Mouse (Mus musculus): ENCODE measurements at regions not wholly inside any gene's neighbourhood (a gene's known extent, or its start where the extent isn't known, plus 50 kb on each side); places are given as distances from the start of the nearest gene placed in this dataset.

DNA sequence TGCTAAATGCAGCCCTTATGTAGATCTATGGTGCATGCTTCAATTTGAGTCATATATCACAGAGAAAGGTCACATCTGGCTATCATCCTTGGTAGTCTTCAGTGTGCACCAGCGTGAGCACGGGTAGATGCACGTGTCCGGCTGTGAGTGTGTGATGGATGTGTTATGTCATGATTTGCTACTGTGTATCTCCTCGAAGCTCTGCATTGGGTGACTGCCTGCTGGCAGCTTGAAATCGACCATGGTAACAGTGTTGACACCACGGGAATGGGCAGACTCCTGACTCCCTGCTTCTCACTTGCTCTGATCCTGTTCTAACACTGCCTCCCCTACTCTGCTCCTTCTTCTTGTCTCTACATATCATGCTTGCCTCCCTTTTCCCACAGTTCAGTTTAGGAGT, 204.9 kb upstream of the Mocs1 start:
- WGBS, result 56% methylated on average over 7 of the region's 7 CpGs

DNA sequence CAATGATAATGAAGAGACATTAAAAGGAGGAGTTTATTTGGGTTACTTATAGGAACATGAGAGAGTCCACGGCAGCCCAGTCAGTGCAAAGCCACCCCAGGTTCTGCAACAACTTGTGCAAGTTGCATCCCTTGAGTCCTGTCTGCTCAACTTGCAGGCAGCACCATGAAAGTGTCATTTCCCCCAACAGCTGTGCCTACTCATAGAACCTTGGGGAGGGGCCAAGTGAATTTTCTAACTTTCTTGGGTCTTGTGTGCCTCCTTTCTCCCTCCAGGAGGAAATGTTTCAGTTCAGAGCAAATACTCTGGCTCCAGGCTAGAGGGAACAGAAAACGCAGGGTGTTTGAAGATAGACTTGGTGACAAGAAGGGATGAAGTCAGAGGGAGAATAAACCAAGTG, 204.5 kb upstream of the Mocs1 start:
- no peaks in the 10 kb centered on the region for H3K4me1 ChIP-seq (replicated peaks; ENCODE audit: control insufficient read depth, insufficient read depth)
- DNase-seq (ENCODE audit: low spot score), result no peak
- no peak overlapping the region for H3K27ac ChIP-seq (replicated peaks)
- TF ChIP-seq CTCF (IDR thresholded peaks at IDR 0.05; ENCODE audit: low read depth), result 0 out of 2 replicates have a peak, but pooled peaks have one; percentile 10
- TF ChIP-seq EP300 (optimal IDR thresholded peaks at IDR 0.05), result no peak
- no peak overlapping the region for H3K9ac ChIP-seq (ENCODE audit: low read length)
- no peaks in the 10 kb centered on the region for H3K27me3 ChIP-seq (ENCODE audit: control insufficient read depth, insufficient read depth, low read length)
- H3K9me3 ChIP-seq (ENCODE audit: control insufficient read depth, low read length), result no peaks in the 10 kb centered on the region
- 42% methylated on average over 2 of the region's 2 CpGs for WGBS
- H3K4me3 ChIP-seq (ENCODE audit: low read depth, low read length), result no peak overlapping the region
- no peak for ATAC-seq (ENCODE audit: low FRiP score, low TSS enrichment)
- H3K36me3 ChIP-seq (ENCODE audit: control insufficient read depth, insufficient read depth, low read length), result no peaks in the 10 kb centered on the region
- H3K4me2 ChIP-seq (replicated peaks; ENCODE audit: low read depth), result no peak overlapping the region

More for the DNA sequence above, 204.9 kb upstream of the Mocs1 start:
- DNase-seq (ENCODE audit: low spot score), result no peak
- no peaks in the 10 kb centered on the region for H3K27me3 ChIP-seq (ENCODE audit: control insufficient read depth, insufficient read depth, low read length)
- H3K4me2 ChIP-seq (replicated peaks; ENCODE audit: low read depth), result no peak overlapping the region
- no peak for TF ChIP-seq EP300 (optimal IDR thresholded peaks at IDR 0.05)
- no peak for TF ChIP-seq CTCF (IDR thresholded peaks at IDR 0.05; ENCODE audit: low read depth)
- H3K9me3 ChIP-seq (ENCODE audit: control insufficient read depth, low read length), result no peaks in the 10 kb centered on the region
- no peak for ATAC-seq (ENCODE audit: low FRiP score, low TSS enrichment)
- H3K36me3 ChIP-seq (ENCODE audit: control insufficient read depth, insufficient read depth, low read length), result no peaks in the 10 kb centered on the region
- H3K4me1 ChIP-seq (replicated peaks; ENCODE audit: control insufficient read depth, insufficient read depth), result no peaks in the 10 kb centered on the region
- no peak overlapping the region for H3K27ac ChIP-seq (replicated peaks)
- H3K4me3 ChIP-seq (ENCODE audit: low read depth, low read length), result no peak overlapping the region
- no peak overlapping the region for H3K9ac ChIP-seq (ENCODE audit: low read length)

DNA sequence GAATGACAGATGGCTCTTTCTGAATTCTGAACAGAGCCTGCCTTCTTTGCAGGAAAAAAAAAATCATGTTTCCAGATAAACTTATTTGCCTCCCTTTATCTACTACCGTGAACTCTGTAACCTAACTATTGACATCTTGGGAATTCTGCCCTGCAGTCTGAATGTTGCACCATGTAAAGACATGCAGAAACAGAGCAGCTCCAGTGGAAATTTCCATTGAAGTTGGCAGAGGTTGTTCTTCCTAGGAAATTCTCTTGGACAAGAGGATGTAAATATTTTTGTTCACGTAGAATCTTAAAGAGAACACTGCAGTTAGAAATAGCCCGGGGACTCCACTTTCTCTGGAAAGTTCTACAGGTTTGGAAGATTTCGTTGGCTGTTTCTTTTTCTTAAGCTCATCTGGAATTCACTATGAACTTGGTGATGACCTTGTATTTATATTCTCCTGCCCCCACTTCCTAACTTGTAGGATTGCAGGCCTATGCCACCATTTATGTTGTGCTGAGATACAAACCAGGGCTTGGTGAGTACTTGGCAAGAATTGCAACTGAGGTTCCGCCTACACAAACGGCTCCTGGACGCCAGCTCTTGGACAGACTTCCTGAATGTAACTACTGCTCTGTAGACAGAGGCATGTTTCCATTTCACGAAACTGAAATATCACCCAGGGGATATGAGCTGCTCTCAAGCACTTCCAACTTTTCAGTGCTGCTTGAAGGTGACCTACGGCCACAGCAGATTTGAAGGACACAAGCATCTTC, 202.7 kb upstream of the Mocs1 start:
- Histone ChIP-seq H3K27ac (replicated peaks) (peak overlapping the region; percentile 41; the same call in 1 of the 2 replicates), H3K4me2 (replicated peaks; ENCODE audit: low read depth) (no peak overlapping the region), H3K9me3 (ENCODE audit: control insufficient read depth, low read length) (no peaks in the 10 kb centered on the region), H3K4me1 (replicated peaks; ENCODE audit: control insufficient read depth, insufficient read depth) (no peaks in the 10 kb centered on the region), H3K36me3 (ENCODE audit: control insufficient read depth, insufficient read depth, low read length) (no peaks in the 10 kb centered on the region), H3K27me3 (ENCODE audit: control insufficient read depth, insufficient read depth, low read length) (no peaks in the 10 kb centered on the region), H3K4me3 (ENCODE audit: low read depth, low read length) (no peak overlapping the region), H3K9ac (ENCODE audit: low read length) (no peak overlapping the region)
- TF ChIP-seq EP300 (optimal IDR thresholded peaks at IDR 0.05) (no peak), CTCF (IDR thresholded peaks at IDR 0.05; ENCODE audit: low read depth) (no peak)
- ATAC-seq (ENCODE audit: low FRiP score, low TSS enrichment) (peak; percentile 58; the same call in 1 of the 2 replicates), DNase-seq (ENCODE audit: low spot score) (no peak)
- 34% methylated on average over 9 of the region's 9 CpGs for WGBS

DNA sequence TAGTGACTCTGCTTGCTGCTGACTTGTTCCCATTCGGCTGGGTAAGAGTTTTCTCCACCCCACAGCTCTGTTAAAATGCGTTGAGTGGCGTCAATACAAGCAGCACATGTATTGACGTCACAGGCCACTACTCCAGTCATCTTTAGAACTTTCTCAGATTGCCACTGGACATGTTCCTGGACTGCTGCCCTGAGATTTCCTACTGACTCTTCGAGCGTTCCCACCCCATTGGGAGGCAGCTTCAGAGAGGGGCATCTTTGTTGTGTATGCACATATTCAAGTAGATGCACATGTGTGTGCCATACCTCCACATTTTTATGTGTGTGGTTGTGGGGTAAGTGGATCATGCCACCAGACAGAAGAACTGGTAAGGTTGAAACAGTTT, 202.2 kb upstream of the Mocs1 start:
- peak overlapping the region; percentile 41; the same call in 1 of the 2 replicates for H3K27ac ChIP-seq (replicated peaks)
- no peak for TF ChIP-seq EP300 (optimal IDR thresholded peaks at IDR 0.05)
- TF ChIP-seq CTCF (IDR thresholded peaks at IDR 0.05; ENCODE audit: low read depth), result no peak
- WGBS, result 58% methylated on average over 6 of the region's 6 CpGs

GRCm38 (mm10) chr17:49231287-49231686, 196.9 kb upstream of the Mocs1 start:
- ATAC-seq (ENCODE audit: low FRiP score, low TSS enrichment) (peak; percentile 68), DNase-seq (ENCODE audit: low spot score) (peak; percentile 43)
- H3K36me3 ChIP-seq (ENCODE audit: control insufficient read depth, insufficient read depth, low read length), result no peaks in the 10 kb centered on the region
- no peaks in the 10 kb centered on the region for H3K27me3 ChIP-seq (ENCODE audit: control insufficient read depth, insufficient read depth, low read length)
- H3K4me3 ChIP-seq (ENCODE audit: low read depth, low read length), result no peak overlapping the region
- TF ChIP-seq EP300 (optimal IDR thresholded peaks at IDR 0.05) (no peak), CTCF (IDR thresholded peaks at IDR 0.05; ENCODE audit: low read depth) (no peak)
- WGBS, result 47% methylated on average over 3 of the region's 3 CpGs
- H3K9me3 ChIP-seq (ENCODE audit: control insufficient read depth, low read length), result no peaks in the 10 kb centered on the region
- no peak overlapping the region for H3K4me2 ChIP-seq (replicated peaks; ENCODE audit: low read depth)
- no peaks in the 10 kb centered on the region for H3K4me1 ChIP-seq (replicated peaks; ENCODE audit: control insufficient read depth, insufficient read depth)
- no peak overlapping the region for H3K27ac ChIP-seq (replicated peaks)
- H3K9ac ChIP-seq (ENCODE audit: low read length), result no peak overlapping the region

More for the DNA sequence above, 202.2 kb upstream of the Mocs1 start:
- Histone ChIP-seq H3K9me3 (ENCODE audit: control insufficient read depth, low read length) (no peaks in the 10 kb centered on the region), H3K4me2 (replicated peaks; ENCODE audit: low read depth) (no peak overlapping the region), H3K4me3 (ENCODE audit: low read depth, low read length) (no peak overlapping the region), H3K9ac (ENCODE audit: low read length) (no peak overlapping the region), H3K4me1 (replicated peaks; ENCODE audit: control insufficient read depth, insufficient read depth) (no peaks in the 10 kb centered on the region), H3K36me3 (ENCODE audit: control insufficient read depth, insufficient read depth, low read length) (no peaks in the 10 kb centered on the region), H3K27me3 (ENCODE audit: control insufficient read depth, insufficient read depth, low read length) (no peaks in the 10 kb centered on the region)
- DNase-seq (ENCODE audit: low spot score) (no peak), ATAC-seq (ENCODE audit: low FRiP score, low TSS enrichment) (no peak)

DNA sequence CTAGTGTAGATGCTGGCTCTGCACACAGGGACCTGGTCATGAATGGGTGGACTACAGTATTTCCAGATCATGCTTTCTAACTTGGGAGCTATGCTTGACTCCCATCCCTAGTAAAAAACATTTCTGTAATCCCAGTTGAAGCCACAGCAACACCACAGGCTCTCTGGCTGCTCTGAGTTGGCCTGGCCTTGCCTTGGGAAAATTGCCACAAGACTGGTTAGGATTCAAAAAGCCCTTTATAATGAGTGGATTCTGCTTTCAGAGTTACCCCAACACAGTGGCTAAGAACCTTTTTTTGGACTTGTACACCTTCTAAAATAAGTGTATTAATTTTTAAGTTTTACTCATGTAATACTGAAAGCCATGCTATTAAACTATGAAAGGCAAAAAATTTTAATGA, 188.1 kb upstream of the Mocs1 start:
- DNase-seq (ENCODE audit: low spot score) (no peak), ATAC-seq (ENCODE audit: low FRiP score, low TSS enrichment) (no peak)
- TF ChIP-seq EP300 (optimal IDR thresholded peaks at IDR 0.05) (no peak), CTCF (IDR thresholded peaks at IDR 0.05; ENCODE audit: low read depth) (no peak)
- H3K4me3 ChIP-seq (ENCODE audit: low read depth, low read length), result no peak overlapping the region
- no peak overlapping the region for H3K9ac ChIP-seq (ENCODE audit: low read length)
- no peak overlapping the region for H3K27ac ChIP-seq (replicated peaks)
- H3K4me2 ChIP-seq (replicated peaks; ENCODE audit: low read depth), result no peak overlapping the region
- H3K27me3 ChIP-seq (ENCODE audit: control insufficient read depth, insufficient read depth, low read length), result no peaks in the 10 kb centered on the region
- H3K36me3 ChIP-seq (ENCODE audit: control insufficient read depth, insufficient read depth, low read length), result no peaks in the 10 kb centered on the region
- H3K4me1 ChIP-seq (replicated peaks; ENCODE audit: control insufficient read depth, insufficient read depth), result no peaks in the 10 kb centered on the region
- H3K9me3 ChIP-seq (ENCODE audit: control insufficient read depth, low read length), result no peaks in the 10 kb centered on the region
